Comparison of ENCODE assay signal across 18 mouse cellular contexts in genomic region chr10:7864184-7864583, GRCm38 (mm10). TPM values are rescaled to one million over a fixed set of nuclear protein-coding genes. Genes with fewer than 3 reads are reported as not detected.
DNase-seq lines count a peak whose midpoint lies in the region; ATAC-seq lines count a peak whose summit lies in the region.
"Had no signal": no experiment of that assay in that cellular context is flagged by ENCODE, and none has a peak within 500 bp of the region (broad histone marks: within the 10 kb centered on the region; RNA-seq: fewer than 3 reads in every experiment).

No protein-coding gene starts in this region.

- no peak for ATAC-seq in hindbrain, embryonic 16.5 days
- peak; percentile 53; the same call in 1 of the 2 replicates for ATAC-seq in lung, embryonic 16.5 days (ENCODE audit: low read depth)
- ATAC-seq: activated CD4-positive, CD25-positive, alpha-beta regulatory T cell, adult 4 months; forebrain, embryonic 15.5 days; inflammation-experienced regulatory T-cells, adult 6 months had no signal

- H3K36me3 ChIP-seq in hindbrain, embryonic 10.5 days: no peaks in the 10 kb centered on the region
- no peaks in the 10 kb centered on the region for H3K36me3 ChIP-seq in hindbrain, embryonic 16.5 days (ENCODE audit: control insufficient read depth, insufficient read depth, low read length)
- no peaks in the 10 kb centered on the region for H3K36me3 ChIP-seq in lung, embryonic 16.5 days (ENCODE audit: control insufficient read depth, insufficient read depth, low read length)
- H3K36me3 ChIP-seq: forebrain, embryonic 15.5 days; limb, embryonic 12.5 days; midbrain, embryonic 10.5 days; neural tube, embryonic 12.5 days had no signal

- peak overlapping the region; percentile 12; the same call in 1 of the 2 replicates for H3K27ac ChIP-seq in hindbrain, embryonic 10.5 days
- no peak overlapping the region for H3K27ac ChIP-seq in hindbrain, embryonic 16.5 days (ENCODE audit: low read depth, low read length)
- H3K27ac ChIP-seq in lung, embryonic 16.5 days (ENCODE audit: low read length): no peak overlapping the region
- H3K27ac ChIP-seq: forebrain, embryonic 15.5 days; limb, embryonic 12.5 days; midbrain, embryonic 10.5 days; neural tube, embryonic 12.5 days had no signal

- no peaks in the 10 kb centered on the region for H3K9me3 ChIP-seq in hindbrain, embryonic 10.5 days
- no peaks in the 10 kb centered on the region for H3K9me3 ChIP-seq in hindbrain, embryonic 16.5 days (ENCODE audit: control insufficient read depth, low read length)
- H3K9me3 ChIP-seq in lung, embryonic 16.5 days (ENCODE audit: control insufficient read depth, low read length): no peaks in the 10 kb centered on the region
- H3K9me3 ChIP-seq: forebrain, embryonic 15.5 days; limb, embryonic 12.5 days; midbrain, embryonic 10.5 days; neural tube, embryonic 12.5 days had no signal

- no peak overlapping the region for H3K4me3 ChIP-seq in hindbrain, embryonic 10.5 days
- H3K4me3 ChIP-seq in hindbrain, embryonic 16.5 days (ENCODE audit: low read length): no peak overlapping the region
- no peak overlapping the region for H3K4me3 ChIP-seq in lung, embryonic 16.5 days (ENCODE audit: low read length)
- H3K4me3 ChIP-seq: forebrain, embryonic 15.5 days; limb, embryonic 12.5 days; midbrain, embryonic 10.5 days; neural tube, embryonic 12.5 days had no signal

- H3K27me3 ChIP-seq in hindbrain, embryonic 10.5 days (ENCODE audit: insufficient read depth, poor library complexity, severe bottlenecking): peaks cover 31% of the 10 kb centered on the region
- peaks cover 6% of the 10 kb centered on the region for H3K27me3 ChIP-seq in hindbrain, embryonic 16.5 days (replicated peaks; ENCODE audit: control insufficient read depth, insufficient read depth, low read length)
- peaks cover 19% of the 10 kb centered on the region for H3K27me3 ChIP-seq in lung, embryonic 16.5 days (ENCODE audit: control insufficient read depth, insufficient read depth, low read depth, low read length)

- DNase-seq in adrenal gland, postnatal 14 days: peak; percentile 33
- no peak for DNase-seq in adrenal gland, adult 18-20 months (ENCODE audit: low spot score in 2 of 2)
- DNase-seq in hindbrain, embryonic 10.5 days (ENCODE audit: low spot score): peak; percentile 2
- DNase-seq in lung, adult 18-20 months: no peak
- DNase-seq in gonadal fat pad, adult 2 months (ENCODE audit: low read depth): peak; percentile 75
- no peak for DNase-seq in left cerebral cortex, adult 18-20 months (ENCODE audit: low spot score in 2 of 2)
- DNase-seq: cerebellum, adult 11 months; cerebellum, postnatal 25 days; lung, postnatal 36 days; thymus, postnatal 14 days had no signal

- no peak overlapping the region for H3K9ac ChIP-seq in hindbrain, embryonic 16.5 days (ENCODE audit: low read depth, low read length)
- no peak overlapping the region for H3K9ac ChIP-seq in lung, embryonic 16.5 days (ENCODE audit: low read length)
- H3K9ac ChIP-seq: forebrain, embryonic 15.5 days; limb, embryonic 12.5 days; neural tube, embryonic 12.5 days had no signal

- no peak overlapping the region for H3K4me2 ChIP-seq in hindbrain, embryonic 16.5 days (ENCODE audit: low read length)
- H3K4me2 ChIP-seq in lung, embryonic 16.5 days (ENCODE audit: low read depth, low read length): no peak overlapping the region
- H3K4me2 ChIP-seq: forebrain, embryonic 15.5 days; limb, embryonic 12.5 days; neural tube, embryonic 12.5 days had no signal

- peaks cover 8% of the 10 kb centered on the region for H3K4me1 ChIP-seq in hindbrain, embryonic 10.5 days (replicated peaks)
- peaks cover 6% of the 10 kb centered on the region for H3K4me1 ChIP-seq in hindbrain, embryonic 16.5 days (ENCODE audit: control insufficient read depth, insufficient read depth, low read depth, low read length)
- peaks cover 4% of the 10 kb centered on the region; the same call in 1 of the 2 replicates for H3K4me1 ChIP-seq in lung, embryonic 16.5 days (replicated peaks; ENCODE audit: control insufficient read depth, insufficient read depth, low read length)

- 73% methylated on average over 6 of the region's 6 CpGs for WGBS in hindbrain, embryonic 10.5 days
- WGBS in hindbrain, embryonic 16.5 days: 74% methylated on average over 6 of the region's 6 CpGs
- 52% methylated on average over 6 of the region's 6 CpGs for WGBS in lung, embryonic 16.5 days

RNA-seq across cellular contexts. Expression of gene Zc3h12d, which starts 31.9 kb away (rescaled TPM):
- 0.52 and 2.1 TPM in 2 replicates for total RNA-seq in adrenal gland, postnatal 14 days (2021)
- total RNA-seq in adrenal gland, adult 18-20 months (2021): under 1 TPM; 0.13 to 0.38 TPM
- polyA plus RNA-seq in hindbrain, embryonic 10.5 days (2016; fragmentation: Nextera tagmentation; extraction: Ambion mirVana): 0.10 and 0.12 TPM in 2 replicates
- 0.15 and 0.21 TPM in 2 replicates for polyA plus RNA-seq in hindbrain, embryonic 16.5 days (2015; fragmentation: Nextera tagmentation; extraction: Ambion mirVana)
- polyA plus RNA-seq in lung, embryonic 16.5 days (2015; fragmentation: Nextera tagmentation; extraction: Ambion mirVana): 0.06 and 0.13 TPM in 2 replicates
- polyA plus RNA-seq in gonadal fat pad, adult 2 months (2012; rRNA removed): 1.2 and 1.4 TPM in 2 replicates
- total RNA-seq in left cerebral cortex, adult 18-20 months (2021): under 1 TPM in 1 of 2 experiments, not detected in 1; 0.26 TPM

Comparison
In these comparisons a context has a peak if more than half of its experiments do, and no peak if none do; other contexts are left out.
1. DNase-seq: peak in adrenal gland, postnatal 14 days (single experiment), hindbrain, embryonic 10.5 days (single experiment) and gonadal fat pad, adult 2 months (single experiment); none in adrenal gland, adult 18-20 months (0 of 2), lung, adult 18-20 months (0 of 2) and left cerebral cortex, adult 18-20 months (0 of 2).